In the genomic region with DNA sequence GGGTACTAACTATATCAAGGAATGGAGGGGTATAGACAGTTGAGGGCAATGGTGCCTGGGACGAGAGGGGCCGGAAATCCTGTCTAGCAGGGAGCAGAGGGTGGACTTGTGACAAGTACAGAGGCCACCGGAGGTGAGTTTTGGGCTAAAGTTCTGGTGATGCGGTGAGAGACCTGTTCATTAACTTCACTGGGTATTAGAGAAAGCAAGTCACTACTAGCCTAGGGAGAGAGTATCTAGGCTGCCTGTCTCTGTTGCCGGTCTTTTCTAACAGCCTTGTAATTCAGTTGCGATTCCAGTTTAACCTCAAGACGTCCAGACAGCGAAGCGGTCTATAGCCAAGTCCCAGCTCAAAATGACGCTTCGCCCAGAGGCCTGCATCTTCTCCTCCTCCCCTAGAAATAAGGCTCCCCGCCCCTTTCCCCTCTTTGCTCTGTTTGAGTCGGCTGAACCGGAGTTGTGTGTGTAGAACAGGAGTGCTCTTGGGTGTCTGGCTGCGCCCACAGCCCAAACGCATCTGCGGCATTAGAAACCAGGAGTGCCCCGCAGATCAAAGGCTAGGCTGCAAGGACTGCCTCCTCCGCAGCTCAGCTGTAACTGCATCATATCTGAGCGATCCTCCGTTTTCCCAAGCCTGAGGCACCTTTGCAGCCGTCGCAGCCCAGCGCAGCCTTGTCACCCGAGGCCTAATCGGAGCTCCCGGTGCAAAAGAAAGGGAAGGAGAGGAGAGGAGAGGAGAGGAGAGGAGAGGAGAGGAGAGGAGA, we compare ENCODE assay signal across 8 mouse cellular contexts. TPM values are rescaled to one million over a fixed set of nuclear protein-coding genes. Genes with fewer than 3 reads are reported as not detected.
DNase-seq lines count a peak whose midpoint lies in the region; ATAC-seq and TF ChIP-seq lines count a peak whose summit lies in the region.

No protein-coding gene starts in this region.

- WGBS in intestine, embryonic 14.5 days, result 2% methylated on average over 27 of the region's 27 CpGs
- 18% methylated on average over 27 of the region's 27 CpGs for WGBS in lung, postnatal 0 days

- H3K9ac ChIP-seq in intestine, embryonic 14.5 days (ENCODE audit: low read length), result peak overlapping the region; percentile 57
- no peak overlapping the region for H3K9ac ChIP-seq in lung, postnatal 0 days (replicated peaks; ENCODE audit: low read depth)

- H3K4me1 ChIP-seq in intestine, embryonic 14.5 days (replicated peaks; ENCODE audit: control insufficient read depth, insufficient read depth, low read length), result peaks cover 23% of the 10 kb centered on the region
- peaks cover 7% of the 10 kb centered on the region; the same call in 1 of the 2 replicates for H3K4me1 ChIP-seq in lung, postnatal 0 days (ENCODE audit: insufficient read depth, low read depth, low read length)

- DNase-seq in kidney, adult 9 months, result peak; percentile 32
- DNase-seq in kidney, adult 11 months, result no peak
- peak; percentile 45 for DNase-seq in brain, embryonic 14.5 days (ENCODE audit: low read depth)
- no peak for DNase-seq in intestine, embryonic 14.5 days (ENCODE audit: low spot score)
- DNase-seq in lung, postnatal 0 days (ENCODE audit: low spot score), result no peak
- peak; percentile 34 for DNase-seq in thymus, postnatal 4 days
- DNase-seq in cerebellum, adult 11-12 months, result no peak
- DNase-seq in left cerebral cortex, adult 18-20 months (ENCODE audit: low spot score in 2 of 2), result no peak

- no peak for TF ChIP-seq POLR2A in brain, embryonic 14.5 days (IDR thresholded peaks at IDR 0.05; ENCODE audit: borderline replicate concordance, extremely low read depth, insufficient read depth, insufficient read length, poor library complexity, severe bottlenecking)

- peaks cover 28% of the 10 kb centered on the region for H3K27me3 ChIP-seq in intestine, embryonic 14.5 days (replicated peaks; ENCODE audit: control insufficient read depth, insufficient read depth, low read length)
- peaks cover 16% of the 10 kb centered on the region; the same call in 1 of the 2 replicates for H3K27me3 ChIP-seq in lung, postnatal 0 days (replicated peaks; ENCODE audit: insufficient read depth, low read length)

- H3K4me3 ChIP-seq in intestine, embryonic 14.5 days (ENCODE audit: low read depth, low read length), result peak overlapping the region; percentile 88
- H3K4me3 ChIP-seq in lung, postnatal 0 days (ENCODE audit: low read depth, low read length), result 0 out of 2 replicates have a peak overlapping the region, but pooled peaks have one; percentile 78

- TF ChIP-seq EP300 in lung, postnatal 0 days (IDR thresholded peaks at IDR 0.05), result no peak

- peak overlapping the region; percentile 67 for H3K4me2 ChIP-seq in intestine, embryonic 14.5 days (ENCODE audit: low read length)
- peak overlapping the region; percentile 78 for H3K4me2 ChIP-seq in lung, postnatal 0 days (replicated peaks; ENCODE audit: low read depth, low read length)

- H3K27ac ChIP-seq in intestine, embryonic 14.5 days (ENCODE audit: low read depth), result peak overlapping the region; percentile 100
- no peak overlapping the region for H3K27ac ChIP-seq in lung, postnatal 0 days (ENCODE audit: low read length)

- no peak for ATAC-seq in intestine, embryonic 14.5 days (replicated peaks; ENCODE audit: low FRiP score, low TSS enrichment, low read depth)
- ATAC-seq in lung, postnatal 0 days, result no peak

- TF ChIP-seq CTCF in brain, embryonic 14.5 days (IDR thresholded peaks at IDR 0.05; ENCODE audit: borderline replicate concordance, extremely low read depth, insufficient read depth, insufficient read length), result no peak
- no peak for TF ChIP-seq CTCF in lung, postnatal 0 days (IDR thresholded peaks at IDR 0.05)

- H3K9me3 ChIP-seq in intestine, embryonic 14.5 days (ENCODE audit: control insufficient read depth, low read length), result no peaks in the 10 kb centered on the region
- H3K9me3 ChIP-seq in lung, postnatal 0 days (ENCODE audit: low read length), result no peaks in the 10 kb centered on the region

- H3K36me3 ChIP-seq in intestine, embryonic 14.5 days (ENCODE audit: control insufficient read depth, insufficient read depth, low read length), result peaks cover 7% of the 10 kb centered on the region; the same call in 1 of the 2 replicates
- H3K36me3 ChIP-seq in lung, postnatal 0 days (ENCODE audit: insufficient read depth, low read length), result no peaks in the 10 kb centered on the region

RNA-seq across cellular contexts. Expression of gene Hlx, which starts 1.8 kb away (rescaled TPM):
- 0.92 and 2.0 TPM in 2 replicates for polyA plus RNA-seq in brain, embryonic 14.5 days (2012; rRNA removed)
- polyA plus RNA-seq in intestine, embryonic 14.5 days (2014; fragmentation: Nextera tagmentation; extraction: Ambion mirVana), result 49.3 and 53.4 TPM in 2 replicates
- polyA plus RNA-seq in lung, postnatal 0 days (2015; fragmentation: Nextera tagmentation; extraction: Ambion mirVana), result 34.2 and 63.1 TPM in 2 replicates
- 1 to 10 TPM in 1 of 2 experiments, under 1 TPM in 1; 0.37 to 1.2 TPM for total RNA-seq in left cerebral cortex, adult 18-20 months (2021)

Comparison
In these comparisons a context has a peak if more than half of its experiments do, and no peak if none do; other contexts are left out.
1. DNase-seq: peak in kidney, adult 9 months (single experiment), brain, embryonic 14.5 days (single experiment) and thymus, postnatal 4 days (single experiment); none in kidney, adult 11 months (single experiment), intestine, embryonic 14.5 days (single experiment), lung, postnatal 0 days (single experiment), cerebellum, adult 11-12 months (single experiment) and left cerebral cortex, adult 18-20 months (0 of 2).
2. RNA of gene Hlx, which starts 1.8 kb away (polyA plus RNA-seq): 49.3 to 53.4 TPM in intestine, embryonic 14.5 days and 34.2 to 63.1 TPM in lung, postnatal 0 days; 0.92 to 2.0 TPM in brain, embryonic 14.5 days; every median in the first group is over 10 times any median in the second.